Mouse (Mus musculus) lung, embryonic 14.5 days (tissue): Measurements from ENCODE around the gene Rgs7. TPM values are rescaled to one million over a fixed set of nuclear protein-coding genes. Genes with fewer than 3 reads are reported as not detected.

Source experiments
- ATAC-seq: fragments of 200-750 bp; cut with Nextera tagmentation; 2 replicates; pipeline ENCODE4 v1.8.0; 2017; ENCODE audit warnings: mild to moderate bottlenecking, moderate TSS enrichment, moderate library complexity; ENCODE audit not compliant: insufficient read depth
- DNase-seq: peaks from one replicate; pipeline ENCODE4 v3.0.0-alpha.2; 2015
- H3K27ac ChIP-seq: fragments of 300-500 bp; sonication (generic); 2 replicates; pipeline ENCODE4 v1.5.1; 2014; ENCODE audit warnings: low read depth, mild to moderate bottlenecking, moderate library complexity
- H3K27me3 ChIP-seq: fragments of 300-500 bp; sonication (generic); 2 replicates; pipeline ENCODE4 v1.6.1; 2014; ENCODE audit warnings: low read length, control low read depth; ENCODE audit not compliant: insufficient read depth
- H3K36me3 ChIP-seq: fragments of 300-500 bp; sonication (generic); 2 replicates; pipeline ENCODE4 v1.6.1; 2014; ENCODE audit warnings: control low read depth; ENCODE audit not compliant: insufficient read depth
- H3K4me1 ChIP-seq: fragments of 300-500 bp; sonication (generic); 2 replicates; pipeline ENCODE4 v1.6.1; 2014; ENCODE audit warnings: antibody characterized with exemption, control low read depth; ENCODE audit not compliant: insufficient read depth
- H3K4me2 ChIP-seq: fragments of 300-500 bp; sonication (generic); 2 replicates; pipeline ENCODE4 v1.6.1; 2014; ENCODE audit warnings: mild to moderate bottlenecking
- H3K4me3 ChIP-seq: fragments of 300-500 bp; sonication (generic); 2 replicates; pipeline ENCODE4 v1.5.1; 2014; ENCODE audit warnings: low read depth, low read length
- H3K9ac ChIP-seq: fragments of 300-500 bp; sonication (generic); 2 replicates; pipeline ENCODE4 v1.6.1; 2014
- H3K9me3 ChIP-seq: fragments of 300-500 bp; sonication (generic); 2 replicates; pipeline ENCODE4 v1.6.1; 2016; ENCODE audit warnings: low read depth, low read length, control low read depth
- CTCF ChIP-seq: IDR thresholded peaks from 2 replicates; pipeline ENCODE4 v1.5.1; 2016; ENCODE audit warnings: antibody characterized with exemption, low read depth
- WGBS: fragments of 180-500 bp; shearing (Covaris S2); extraction: QIAGEN DNeasy Blood & Tissue Kit; methylation state at CpG from one replicate; pipeline ENCODE4 v1.1.7; 2014; 5-methylcytosine and 5-hydroxymethylcytosine counted together
- polyA plus RNA-seq: library from polyadenylated mRNA; unstranded; fragments of >200 nt; fragmentation: Nextera tagmentation; extraction: Ambion mirVana; gene quantifications from 2 replicates; pipeline ENCODE4 v1.2.1, GENCODE M21; 2014

The Rgs7 gene
- polyA plus RNA-seq, 1 experiment from 2014 or later = 0.08 TPM

GRCm38 (mm10) chr1:175207004-175207403 is 285.3 kb downstream of the Rgs7 start:
- WGBS = 87% methylated on average over 2 of the region's 2 CpGs
- no peak for ATAC-seq
- H3K4me2 ChIP-seq = no peak overlapping the region
- H3K36me3 ChIP-seq = no peaks in the 10 kb centered on the region
- H3K27me3 ChIP-seq = no peaks in the 10 kb centered on the region
- H3K27ac ChIP-seq = no peak overlapping the region
- DNase-seq = no peak
- no peak for TF ChIP-seq CTCF
- no peaks in the 10 kb centered on the region for H3K9me3 ChIP-seq
- H3K4me1 ChIP-seq = no peaks in the 10 kb centered on the region
- H3K9ac ChIP-seq = no peak overlapping the region
- H3K4me3 ChIP-seq = no peak overlapping the region

- ATAC-seq (no peak), DNase-seq (no peak)
- no peak overlapping the region for H3K4me3 ChIP-seq
- WGBS = 48% methylated on average over 1 of the region's 1 CpGs
- H3K36me3 ChIP-seq = no peaks in the 10 kb centered on the region
- no peak overlapping the region for H3K9ac ChIP-seq
- no peaks in the 10 kb centered on the region for H3K9me3 ChIP-seq
- H3K4me1 ChIP-seq = no peaks in the 10 kb centered on the region
- no peak overlapping the region for H3K27ac ChIP-seq
- H3K4me2 ChIP-seq = no peak overlapping the region
- no peak for TF ChIP-seq CTCF
- no peaks in the 10 kb centered on the region for H3K27me3 ChIP-seq
These were observed 286.7 kb downstream of the Rgs7 start for GRCm38 (mm10) chr1:175205633-175206032.

GRCm38 (mm10) chr1:175203544-175203943 is 288.8 kb downstream of the Rgs7 start:
- WGBS = 71% methylated on average over 1 of the region's 1 CpGs
- Histone ChIP-seq H3K27me3 (no peaks in the 10 kb centered on the region), H3K4me3 (no peak overlapping the region), H3K36me3 (no peaks in the 10 kb centered on the region), H3K27ac (no peak overlapping the region), H3K4me1 (no peaks in the 10 kb centered on the region), H3K4me2 (no peak overlapping the region), H3K9ac (no peak overlapping the region), H3K9me3 (no peaks in the 10 kb centered on the region)
- no peak for ATAC-seq
- DNase-seq = no peak
- no peak for TF ChIP-seq CTCF

GRCm38 (mm10) chr1:175202902-175203301 is 289.4 kb downstream of the Rgs7 start:
- WGBS = 22% methylated on average over 2 of the region's 2 CpGs
- ATAC-seq = no peak
- Histone ChIP-seq H3K27me3 (no peaks in the 10 kb centered on the region), H3K9me3 (no peaks in the 10 kb centered on the region), H3K27ac (no peak overlapping the region), H3K4me2 (no peak overlapping the region), H3K9ac (no peak overlapping the region), H3K36me3 (no peaks in the 10 kb centered on the region), H3K4me1 (no peaks in the 10 kb centered on the region), H3K4me3 (no peak overlapping the region)
- TF ChIP-seq CTCF = no peak
- no peak for DNase-seq

GRCm38 (mm10) chr1:175198881-175199280 is 293.4 kb downstream of the Rgs7 start:
- Histone ChIP-seq H3K4me1 (no peaks in the 10 kb centered on the region), H3K9me3 (no peaks in the 10 kb centered on the region), H3K36me3 (no peaks in the 10 kb centered on the region), H3K27me3 (no peaks in the 10 kb centered on the region), H3K27ac (no peak overlapping the region), H3K9ac (no peak overlapping the region), H3K4me2 (no peak overlapping the region), H3K4me3 (no peak overlapping the region)
- TF ChIP-seq CTCF = no peak
- ATAC-seq (no peak), DNase-seq (no peak)
- 82% methylated on average over 4 of the region's 4 CpGs for WGBS

GRCm38 (mm10) chr1:175195806-175196205 is 296.5 kb downstream of the Rgs7 start:
- Histone ChIP-seq H3K36me3 (no peaks in the 10 kb centered on the region), H3K4me3 (no peak overlapping the region), H3K4me1 (no peaks in the 10 kb centered on the region), H3K4me2 (no peak overlapping the region), H3K9me3 (no peaks in the 10 kb centered on the region), H3K9ac (no peak overlapping the region), H3K27me3 (no peaks in the 10 kb centered on the region), H3K27ac (no peak overlapping the region)
- ATAC-seq (no peak), DNase-seq (no peak)
- TF ChIP-seq CTCF = no peak
- 81% methylated on average over 4 of the region's 4 CpGs for WGBS

- DNase-seq = no peak
- no peaks in the 10 kb centered on the region for H3K36me3 ChIP-seq
- WGBS = 65% methylated on average over 5 of the region's 5 CpGs
These were observed 304.1 kb downstream of the Rgs7 start for GRCm38 (mm10) chr1:175188186-175188585.

GRCm38 (mm10) chr1:175185211-175185610 is 307.1 kb downstream of the Rgs7 start:
- no peak overlapping the region for H3K4me3 ChIP-seq
- H3K9ac ChIP-seq = no peak overlapping the region
- H3K27ac ChIP-seq = no peak overlapping the region
- no peaks in the 10 kb centered on the region for H3K9me3 ChIP-seq
- TF ChIP-seq CTCF = no peak
- DNase-seq = no peak
- no peaks in the 10 kb centered on the region for H3K36me3 ChIP-seq
- no peak for ATAC-seq
- H3K27me3 ChIP-seq = no peaks in the 10 kb centered on the region
- 72% methylated on average over 2 of the region's 2 CpGs for WGBS
- no peak overlapping the region for H3K4me2 ChIP-seq
- no peaks in the 10 kb centered on the region for H3K4me1 ChIP-seq

More at GRCm38 (mm10) chr1:175188186-175188585, 304.1 kb downstream of the Rgs7 start:
- no peaks in the 10 kb centered on the region for H3K4me1 ChIP-seq
- H3K27ac ChIP-seq = no peak overlapping the region
- H3K9me3 ChIP-seq = no peaks in the 10 kb centered on the region
- H3K4me2 ChIP-seq = no peak overlapping the region
- ATAC-seq = no peak
- H3K9ac ChIP-seq = no peak overlapping the region
- no peaks in the 10 kb centered on the region for H3K27me3 ChIP-seq
- no peak for TF ChIP-seq CTCF
- no peak overlapping the region for H3K4me3 ChIP-seq
